Mouse (Mus musculus) liver, embryonic 14.5 days (tissue): ENCODE measurements around the gene Oxct1.

Experiments used
- CTCF ChIP-seq: IDR thresholded peaks from 2 replicates; pipeline ENCODE4 v1.5.1; 2016; ENCODE audit warnings: antibody characterized with exemption, low read depth, control low read depth
- EP300 ChIP-seq: IDR thresholded peaks from 2 replicates; pipeline ENCODE4 v1.6.1; 2016; ENCODE audit warnings: antibody characterized with exemption, low read depth

- TF ChIP-seq CTCF (no peak), EP300 (no peak)
Measured at GRCm38 (mm10) chr15:4154646-4155045, 128.5 kb downstream of the Oxct1 start.
